Mouse (Mus musculus) hindbrain, embryonic 16.5 days (tissue): ENCODE measurements around the gene Klra3. TPM values are rescaled to one million over a fixed set of nuclear protein-coding genes. Genes with fewer than 3 reads are reported as not detected.
"Not testable (repeated sequence)": the region's sequence is repeated elsewhere in the genome, so short reads cannot be mapped to it uniquely, and the experiment has no call there.

Source experiments
- ATAC-seq: fragments of 200-750 bp; cut with Nextera tagmentation; 2 replicates; pipeline ENCODE4 v1.8.0; 2017; ENCODE audit warnings: moderate TSS enrichment, moderate library complexity
- H3K27ac ChIP-seq: fragments of 300-500 bp; sonication (generic); 2 replicates; pipeline ENCODE4 v1.5.1; 2014; ENCODE audit warnings: low read depth, mild to moderate bottlenecking, control low read depth, low read length, moderate library complexity
- H3K27me3 ChIP-seq: fragments of 300-500 bp; sonication (generic); replicated peaks from 2 replicates; pipeline ENCODE4 v1.6.1; 2014; ENCODE audit warnings: low read length; ENCODE audit not compliant: control insufficient read depth, insufficient read depth
- H3K36me3 ChIP-seq: fragments of 300-500 bp; sonication (generic); 2 replicates; pipeline ENCODE4 v1.6.1; 2014; ENCODE audit warnings: mild to moderate bottlenecking, low read length, moderate library complexity, mixed read lengths; ENCODE audit not compliant: control insufficient read depth, insufficient read depth
- H3K4me1 ChIP-seq: fragments of 300-500 bp; sonication (generic); 2 replicates; pipeline ENCODE4 v1.6.1; 2014; ENCODE audit warnings: low read depth, low read length; ENCODE audit not compliant: control insufficient read depth, insufficient read depth
- H3K4me2 ChIP-seq: fragments of 300-500 bp; sonication (generic); 2 replicates; pipeline ENCODE4 v1.6.1; 2014; ENCODE audit warnings: mild to moderate bottlenecking, low read length, control low read depth, moderate library complexity
- H3K4me3 ChIP-seq: fragments of 300-500 bp; sonication (generic); 2 replicates; pipeline ENCODE4 v1.5.1; 2014; ENCODE audit warnings: mild to moderate bottlenecking, low read length, control low read depth, moderate library complexity
- H3K9ac ChIP-seq: fragments of 300-500 bp; sonication (generic); 2 replicates; pipeline ENCODE4 v1.6.1; 2014; ENCODE audit warnings: low read depth, mild to moderate bottlenecking, control low read depth, low read length, moderate library complexity
- H3K9me3 ChIP-seq: fragments of 300-500 bp; sonication (generic); 2 replicates; pipeline ENCODE4 v1.6.1; 2014; ENCODE audit warnings: mild to moderate bottlenecking, low read length, moderate library complexity; ENCODE audit not compliant: control insufficient read depth
- WGBS: fragments of 180-500 bp; shearing (Covaris S2); extraction: QIAGEN DNeasy Blood & Tissue Kit; methylation state at CpG from one replicate; pipeline ENCODE4 v1.1.7; 2014; 5-methylcytosine and 5-hydroxymethylcytosine counted together
- polyA plus RNA-seq: library from polyadenylated mRNA; unstranded; fragments of >200 nt; fragmentation: Nextera tagmentation; extraction: Ambion mirVana; gene quantifications from 2 replicates; pipeline ENCODE4 v1.2.1, GENCODE M21; 2015

The Klra3 gene
- polyA plus RNA-seq: not detected in 2 replicates

DNA sequence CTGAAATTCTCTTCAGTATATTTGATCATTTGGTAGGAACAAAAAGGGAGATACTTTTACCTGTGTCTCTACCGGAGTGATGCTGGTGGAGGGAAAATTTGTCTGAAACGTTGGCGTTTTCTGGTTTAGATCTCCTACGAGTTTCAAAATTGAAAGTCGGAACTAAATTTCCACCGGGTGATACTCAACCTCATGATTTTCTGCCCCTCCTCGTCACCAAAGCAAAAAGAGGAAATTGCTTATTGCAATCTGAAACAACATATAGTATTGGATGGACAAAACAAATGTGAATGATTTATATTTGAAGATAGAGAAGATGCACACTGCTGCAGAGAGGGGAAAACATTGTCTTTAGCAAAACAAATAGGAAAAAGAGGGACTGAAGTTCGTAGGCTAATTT, at the start of gene Klra3:
Gene Klra3 (minus strand): TSS at position 164 of the 400 bp plus-strand sequence.
- H3K9me3 ChIP-seq: no peaks in the 10 kb centered on the region; the same call in 1 of the 2 replicates
- no peaks in the 10 kb centered on the region for H3K27me3 ChIP-seq
- no peak within 1 kb of the TSS for H3K4me3 ChIP-seq
- H3K4me2 ChIP-seq: no peak within 1 kb of the TSS
- no peaks in the 10 kb centered on the region for H3K4me1 ChIP-seq
- WGBS: 84% methylated on average over 8 of the region's 8 CpGs
- H3K27ac ChIP-seq: no peak within 1 kb of the TSS
- no peak for ATAC-seq
- no peak within 1 kb of the TSS for H3K9ac ChIP-seq
- no peaks in the 10 kb centered on the region for H3K36me3 ChIP-seq

DNA sequence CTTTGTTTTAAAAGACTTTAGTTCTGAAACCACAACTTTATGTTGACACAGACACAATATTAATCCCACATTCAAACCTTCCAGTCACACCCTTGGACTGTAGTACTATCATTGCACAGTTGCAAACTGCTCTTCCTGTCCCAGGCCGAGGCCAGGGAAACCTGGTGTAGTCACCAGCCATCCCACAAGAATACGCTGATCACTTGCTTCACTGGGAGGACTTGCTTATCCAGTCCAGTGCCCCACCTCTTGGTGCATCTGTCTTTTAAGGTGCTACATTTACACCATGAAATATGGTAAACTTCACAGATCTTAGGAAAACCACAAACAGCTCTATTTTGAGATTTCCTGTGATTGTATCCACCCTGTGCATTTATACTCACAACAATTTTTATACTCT, 49.4 kb upstream of the Klra3 start, which contains the start of gene Klra1:
Gene Klra1 (minus strand): TSS at position 125 of the 400 bp plus-strand sequence.
- Histone ChIP-seq H3K9me3 (no peaks in the 10 kb centered on the region), H3K27me3 (no peaks in the 10 kb centered on the region)

GRCm38 (mm10) chr6:130385803-130386202, 48.4 kb upstream of the Klra3 start:
- Histone ChIP-seq H3K27ac (no peak overlapping the region), H3K9ac (no peak overlapping the region), H3K27me3 (no peaks in the 10 kb centered on the region), H3K4me2 (no peak overlapping the region), H3K36me3 (no peaks in the 10 kb centered on the region), H3K4me3 (no peak overlapping the region), H3K9me3 (no peaks in the 10 kb centered on the region), H3K4me1 (no peaks in the 10 kb centered on the region)
- no peak for ATAC-seq
- WGBS: 65% methylated on average over 1 of the region's 1 CpGs

More for the DNA sequence above, 49.4 kb upstream of the Klra3 start, which contains the start of gene Klra1:
- no peak for ATAC-seq
- Histone ChIP-seq H3K9ac (no peak within 1 kb of the TSS), H3K27ac (no peak within 1 kb of the TSS), H3K4me2 (no peak within 1 kb of the TSS), H3K36me3 (no peaks in the 10 kb centered on the region), H3K4me3 (no peak within 1 kb of the TSS), H3K4me1 (no peaks in the 10 kb centered on the region)
- 85% methylated on average over 2 of the region's 2 CpGs for WGBS

DNA sequence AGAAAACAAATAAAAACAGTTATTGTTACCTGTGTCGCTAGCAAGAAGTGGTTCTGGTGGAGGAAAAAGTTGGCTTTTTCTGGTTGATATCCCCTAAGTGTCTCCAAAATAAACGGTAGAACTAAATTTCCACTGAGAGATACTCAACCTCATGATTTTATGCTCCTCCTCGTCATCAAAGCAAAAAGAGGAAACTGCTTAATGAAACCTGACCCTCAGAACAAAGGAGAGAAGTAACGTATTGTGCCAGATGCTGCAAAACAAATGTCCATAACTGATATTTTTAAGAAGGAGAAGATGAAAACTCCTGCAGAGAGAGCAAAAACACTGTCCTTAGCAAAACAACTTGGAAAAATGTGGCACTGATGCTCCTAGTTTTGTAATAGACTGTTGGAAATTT, 45.0 kb upstream of the Klra3 start:
- Histone ChIP-seq H3K4me3 (no peak overlapping the region), H3K9me3 (peaks cover 2% of the 10 kb centered on the region; the same call in 1 of the 2 replicates), H3K4me1 (no peaks in the 10 kb centered on the region), H3K27ac (no peak overlapping the region), H3K9ac (no peak overlapping the region), H3K4me2 (no peak overlapping the region), H3K27me3 (no peaks in the 10 kb centered on the region), H3K36me3 (no peaks in the 10 kb centered on the region)
- 78% methylated on average over 4 of the region's 4 CpGs for WGBS
- no peak for ATAC-seq

DNA sequence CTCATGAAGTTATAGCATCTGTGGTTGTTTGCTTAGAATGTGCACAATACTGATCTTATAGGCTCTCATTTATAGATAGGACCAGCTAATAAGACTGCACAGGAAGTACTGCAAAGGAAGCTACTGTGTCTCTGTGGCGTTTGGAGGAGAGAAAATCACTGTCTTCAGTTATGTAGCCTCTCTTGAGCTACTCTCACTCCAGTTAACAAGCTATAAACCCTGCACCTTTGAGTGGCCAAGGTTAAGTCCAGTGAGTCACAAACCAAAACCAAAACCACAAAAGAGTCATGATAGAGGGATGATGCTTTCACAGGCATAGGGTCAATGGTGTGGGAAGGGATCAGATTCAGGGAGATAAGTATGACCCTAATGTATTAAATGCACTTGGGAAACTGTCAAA, 8.0 kb upstream of the Klra3 start:
- H3K27ac ChIP-seq, H3K4me2 ChIP-seq, H3K9ac ChIP-seq, H3K4me1 ChIP-seq, ATAC-seq, H3K36me3 ChIP-seq, H3K27me3 ChIP-seq, H3K9me3 ChIP-seq, H3K4me3 ChIP-seq: not testable (repeated sequence)
- WGBS: 54% methylated on average over 1 of the region's 1 CpGs

- 81% methylated on average over 2 of the region's 2 CpGs for WGBS
- H3K27me3 ChIP-seq, H3K36me3 ChIP-seq, H3K4me2 ChIP-seq, H3K9ac ChIP-seq, H3K4me1 ChIP-seq, H3K9me3 ChIP-seq, ATAC-seq, H3K27ac ChIP-seq, H3K4me3 ChIP-seq: not testable (repeated sequence)
Observed at GRCm38 (mm10) chr6:130341973-130342372, 4.6 kb upstream of the Klra3 start.

GRCm38 (mm10) chr6:130287984-130288649, 49.3 kb downstream of the Klra3 start:
- no peak overlapping the region for H3K4me2 ChIP-seq
- no peaks in the 10 kb centered on the region for H3K36me3 ChIP-seq
- H3K4me1 ChIP-seq: no peaks in the 10 kb centered on the region
- peaks cover 2% of the 10 kb centered on the region; the same call in 1 of the 2 replicates for H3K9me3 ChIP-seq
- H3K27me3 ChIP-seq: no peaks in the 10 kb centered on the region
- no peak overlapping the region for H3K27ac ChIP-seq
- ATAC-seq: no peak
- H3K4me3 ChIP-seq: no peak overlapping the region
- H3K9ac ChIP-seq: no peak overlapping the region

DNA sequence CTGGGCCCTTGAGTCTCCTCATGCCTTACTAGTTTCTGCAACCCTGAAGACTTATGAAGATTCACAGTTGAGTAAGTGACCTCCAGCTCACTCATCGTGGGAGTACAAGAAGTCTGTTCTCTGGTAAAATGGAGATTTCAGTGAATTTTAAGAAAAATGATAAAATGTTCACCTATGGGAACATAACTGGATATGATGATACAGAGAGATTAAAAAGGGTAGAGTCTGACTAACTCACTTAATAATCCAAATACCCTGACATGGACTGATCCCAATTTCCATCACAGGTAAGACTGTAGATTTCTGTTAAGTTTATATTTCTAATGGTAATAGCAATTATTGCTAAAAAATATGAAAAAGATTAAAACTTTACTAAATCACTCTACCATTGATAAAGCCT, 55.5 kb downstream of the Klra3 start, which contains the start of gene Klra10:
Gene Klra10 (minus strand): TSS at position 101 of the 400 bp plus-strand sequence.
- WGBS: 69% methylated on average over 1 of the region's 1 CpGs
- H3K4me2 ChIP-seq, H3K27me3 ChIP-seq, ATAC-seq, H3K9me3 ChIP-seq, H3K36me3 ChIP-seq, H3K4me3 ChIP-seq, H3K9ac ChIP-seq, H3K27ac ChIP-seq, H3K4me1 ChIP-seq: not testable (repeated sequence)
